Mouse (Mus musculus): Measurements from ENCODE around the gene Dph7. TPM values are rescaled to one million over a fixed set of nuclear protein-coding genes. Genes with fewer than 3 reads are reported as not detected.

Dph7 gene
- polyA plus RNA-seq (2012; rRNA removed): 25.0 and 41.0 TPM in 2 replicates

DNA sequence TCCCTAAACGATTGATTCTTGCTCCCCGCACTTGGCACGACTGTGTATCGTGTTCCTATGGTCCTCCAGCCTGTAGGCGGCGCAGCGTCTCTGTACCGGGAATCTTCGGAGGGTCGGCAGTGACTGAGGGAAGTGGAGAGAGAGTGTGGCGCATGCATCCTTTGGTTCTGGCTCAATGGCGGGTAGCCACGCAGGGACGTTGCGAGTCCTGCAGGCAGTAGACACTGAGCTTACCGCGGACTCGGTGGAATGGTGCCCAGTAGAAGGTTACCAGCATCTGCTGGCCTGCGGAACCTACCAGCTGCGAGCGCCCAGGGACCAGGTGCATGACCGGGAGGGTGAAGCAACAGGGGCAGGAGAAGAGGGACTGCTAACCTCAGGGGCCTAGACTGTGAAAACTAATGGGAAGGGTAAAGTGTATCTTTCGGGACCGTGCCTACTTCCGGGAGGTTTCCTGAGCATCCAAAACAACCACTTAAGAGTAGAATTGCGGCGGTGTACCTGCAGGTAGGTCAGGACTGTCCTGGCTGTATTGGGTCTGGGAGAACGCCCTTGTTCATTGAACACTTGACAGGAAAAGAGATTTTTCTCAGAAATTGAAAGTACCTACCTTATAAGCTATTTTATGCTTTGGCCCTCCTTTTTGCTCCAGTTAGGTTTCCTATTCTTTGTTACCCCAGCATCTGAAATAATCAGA, at the start of gene Dph7:
Gene Dph7 (plus strand): TSS at position 97 of the 697 bp plus-strand sequence.

GRCm38 (mm10) chr2:24918930-24919838, 43.0 kb upstream of the Dph7 start, which contains the start of gene Ehmt1:
Ehmt1 (minus strand) TSS chr2:24919614.

GRCm38 (mm10) chr2:24935057-24935796, 27.0 kb upstream of the Dph7 start, which contains the start of gene Arrdc1:
Arrdc1 (minus strand) TSS chr2:24935252.

GRCm38 (mm10) chr2:24949421-24950188, 12.6 kb upstream of the Dph7 start, which contains the start of gene Zmynd19:
Zmynd19 (plus strand) TSS chr2:24949792.

GRCm38 (mm10) chr2:24974906-24975703, 12.9 kb downstream of the Dph7 start, which contains the start of gene Mrpl41:
Mrpl41 (minus strand) TSS chr2:24975098.

GRCm38 (mm10) chr2:24975704-24976297, 13.6 kb downstream of the Dph7 start, which contains the start of gene Pnpla7:
Pnpla7 (plus strand) TSS chr2:24976033.

Other genes with a start within 250 kb of the Dph7 start
- gene Cacna1b, start 199.2 kb upstream of the Dph7 start, polyA plus RNA-seq (2012; rRNA removed): 11.3 and 17.0 TPM in 2 replicates
- gene Ehmt1, start 42.8 kb upstream of the Dph7 start, polyA plus RNA-seq (2012; rRNA removed): 135 and 165 TPM in 2 replicates
- gene Arrdc1, start 27.1 kb upstream of the Dph7 start, polyA plus RNA-seq (2012; rRNA removed): 14.4 and 29.8 TPM in 2 replicates
- gene Zmynd19, start 12.6 kb upstream of the Dph7 start, polyA plus RNA-seq (2012; rRNA removed): 40.0 and 44.2 TPM in 2 replicates
- 92.1 and 109 TPM in 2 replicates for gene Mrpl41, start 12.7 kb downstream of the Dph7 start, polyA plus RNA-seq (2012; rRNA removed)
- 6.2 and 8.3 TPM in 2 replicates for gene Pnpla7, start 13.6 kb downstream of the Dph7 start, polyA plus RNA-seq (2012; rRNA removed)
- 88.4 and 93.5 TPM in 2 replicates for gene Nsmf, start 92.0 kb downstream of the Dph7 start, polyA plus RNA-seq (2012; rRNA removed)
- 0.06 and 0.11 TPM in 2 replicates for gene Entpd8, start 117.9 kb downstream of the Dph7 start, polyA plus RNA-seq (2012; rRNA removed)
- gene Noxa1, start 132.7 kb downstream of the Dph7 start, polyA plus RNA-seq (2012; rRNA removed): 0.10 and 0.18 TPM in 2 replicates
- 61.4 and 82.9 TPM in 2 replicates for gene Nrarp, start 218.4 kb downstream of the Dph7 start, polyA plus RNA-seq (2012; rRNA removed)
- 1.9 and 2.3 TPM in 2 replicates for gene Tor4a, start 234.5 kb downstream of the Dph7 start, polyA plus RNA-seq (2012; rRNA removed)
- gene Nelfb, start 249.1 kb downstream of the Dph7 start, polyA plus RNA-seq (2012; rRNA removed): 76.7 and 116 TPM in 2 replicates

Measured in central nervous system, embryonic 11.5 days (tissue).